Mouse (Mus musculus) macrophage (primary cell): ENCODE data around the gene Atf6b. TPM values are rescaled to one million over a fixed set of nuclear protein-coding genes. Genes with fewer than 3 reads are reported as not detected.

Experiments used
- H3K27ac ChIP-seq: fragments of 350-480 bp; formaldehyde crosslinking; 2 replicates; pipeline ENCODE4 v1.9.0; 2021
- H3K36me3 ChIP-seq: fragments of 350-480 bp; formaldehyde crosslinking; 2 replicates; pipeline ENCODE4 v1.9.0; 2021; ENCODE audit errors: inconsistent target
- H3K4me3 ChIP-seq: fragments of 350-480 bp; formaldehyde crosslinking; 2 replicates; pipeline ENCODE4 v1.9.0; 2021; ENCODE audit errors: inconsistent target
- H3K79me2 ChIP-seq: fragments of 350-480 bp; formaldehyde crosslinking; 2 replicates; pipeline ENCODE4 v1.9.0; 2021; ENCODE audit errors: inconsistent target
- WGBS: methylation state at CpG from one replicate; pipeline ENCODE4 v1.1.7; 2026; ENCODE audit warnings: inconsistent platforms; ENCODE audit not compliant: missing documents; 5-methylcytosine and 5-hydroxymethylcytosine counted together
- polyA plus RNA-seq: library from polyadenylated mRNA; stranded (reverse); fragments of 250-400 nt; gene quantifications from 3 replicates; pipeline ENCODE4 v1.2.4, GENCODE M21; 2018; ENCODE audit warnings: inconsistent platforms

Atf6b gene
- polyA plus RNA-seq, 1 experiment from 2014 or later: 31.4 TPM

- Histone ChIP-seq H3K4me3 (no peak overlapping the region), H3K36me3 (no peaks in the 10 kb centered on the region), H3K27ac (no peak overlapping the region), H3K79me2 (peaks cover 9% of the 10 kb centered on the region; the same call in 1 of the 2 replicates)
- WGBS: 23% methylated on average over 28 of the region's 48 CpGs
These were observed 16.1 kb upstream of the Atf6b start for GRCm38 (mm10) chr17:34630761-34631301.

DNA sequence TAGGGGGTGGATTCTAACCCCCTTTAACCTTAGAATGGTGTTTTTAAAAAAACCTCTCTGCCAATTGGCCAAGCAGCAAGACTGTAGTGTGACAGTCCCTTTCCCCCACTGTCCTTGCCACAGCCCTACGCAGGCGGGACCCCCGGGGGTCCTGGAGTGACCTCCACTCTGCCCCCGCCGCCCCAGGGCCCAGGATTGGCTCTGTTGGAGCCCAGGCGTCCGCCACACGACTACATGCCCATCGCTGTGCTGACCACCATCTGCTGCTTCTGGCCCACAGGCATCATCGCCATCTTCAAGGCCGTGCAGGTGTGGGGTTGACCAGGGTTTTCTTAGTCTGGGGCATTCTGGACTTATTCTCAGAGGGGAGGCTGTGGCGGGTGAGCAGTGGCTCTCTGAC, 15.3 kb upstream of the Atf6b start:
- WGBS: 26% methylated on average over 12 of the region's 12 CpGs
- peak overlapping the region; percentile 20; the same call in 1 of the 2 replicates for H3K4me3 ChIP-seq
- peaks cover 1% of the 10 kb centered on the region; the same call in 1 of the 2 replicates for H3K79me2 ChIP-seq
- peak overlapping the region; percentile 89 for H3K27ac ChIP-seq
- no peaks in the 10 kb centered on the region for H3K36me3 ChIP-seq

DNA sequence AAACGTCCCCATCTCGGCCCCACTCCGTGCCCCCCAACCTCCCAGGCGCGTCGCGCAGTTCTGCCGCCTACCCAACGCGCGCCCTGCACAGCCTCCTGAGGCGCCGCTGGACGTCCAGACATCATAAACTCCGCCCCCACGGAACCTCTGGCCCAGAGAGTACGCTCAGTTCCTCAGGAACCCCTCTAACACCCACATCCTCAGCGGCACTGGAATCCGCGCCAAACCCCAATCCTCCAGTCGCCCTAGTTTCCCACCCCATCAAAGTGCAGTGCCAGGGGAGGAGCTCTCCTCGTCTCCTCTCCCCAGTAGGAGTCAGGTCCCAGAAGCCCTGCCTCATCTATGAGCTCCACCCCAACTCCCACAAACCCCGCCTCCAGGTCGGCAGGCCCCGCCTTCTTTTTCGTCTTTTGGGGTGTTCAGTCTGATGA, 14.7 kb upstream of the Atf6b start:
- Histone ChIP-seq H3K79me2 (no peaks in the 10 kb centered on the region; the same call in 1 of the 2 replicates), H3K27ac (peak overlapping the region; percentile 89), H3K36me3 (no peaks in the 10 kb centered on the region), H3K4me3 (peak overlapping the region; percentile 20; the same call in 1 of the 2 replicates)
- WGBS: 1% methylated on average over 15 of the region's 26 CpGs

GRCm38 (mm10) chr17:34635671-34636070, 11.3 kb upstream of the Atf6b start:
- Histone ChIP-seq H3K36me3 (no peaks in the 10 kb centered on the region), H3K4me3 (no peak overlapping the region), H3K27ac (no peak overlapping the region), H3K79me2 (no peaks in the 10 kb centered on the region; the same call in 1 of the 2 replicates)
- WGBS: 28% methylated on average over 2 of the region's 2 CpGs

DNA sequence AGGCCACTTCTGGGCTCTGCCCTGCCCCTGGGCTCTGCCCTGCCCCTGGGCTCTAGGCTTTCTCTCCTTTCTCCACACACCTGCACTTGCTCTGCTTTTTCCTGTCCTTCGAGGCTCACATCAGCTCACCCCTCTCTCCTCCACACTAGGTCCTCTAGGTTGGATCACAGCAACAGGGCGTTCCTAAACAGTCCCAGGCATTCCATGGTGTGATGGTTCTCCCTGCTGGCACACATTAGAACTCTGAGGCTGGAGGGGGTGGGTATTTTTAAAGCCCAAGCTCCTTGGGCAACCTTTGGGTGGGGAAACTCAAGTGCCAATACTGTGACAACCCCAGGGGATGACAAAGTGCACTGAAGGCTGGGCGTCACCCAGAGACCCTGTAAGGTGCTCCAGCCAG, 9.5 kb upstream of the Atf6b start:
- no peaks in the 10 kb centered on the region; the same call in 1 of the 2 replicates for H3K79me2 ChIP-seq
- 89% methylated on average over 2 of the region's 3 CpGs for WGBS
- H3K27ac ChIP-seq: peak overlapping the region; percentile 90
- H3K36me3 ChIP-seq: no peaks in the 10 kb centered on the region
- H3K4me3 ChIP-seq: no peak overlapping the region

GRCm38 (mm10) chr17:34639461-34640255, 7.3 kb upstream of the Atf6b start:
- H3K79me2 ChIP-seq: no peaks in the 10 kb centered on the region; the same call in 1 of the 2 replicates
- H3K36me3 ChIP-seq: no peaks in the 10 kb centered on the region
- no peak overlapping the region for H3K4me3 ChIP-seq
- 50% methylated on average over 7 of the region's 7 CpGs for WGBS
- H3K27ac ChIP-seq: peak overlapping the region; percentile 90

GRCm38 (mm10) chr17:34640778-34641601, 6.0 kb upstream of the Atf6b start:
- peaks cover 13% of the 10 kb centered on the region; the same call in 1 of the 2 replicates for H3K79me2 ChIP-seq
- peak overlapping the region; percentile 90 for H3K27ac ChIP-seq
- H3K4me3 ChIP-seq: no peak overlapping the region
- H3K36me3 ChIP-seq: no peaks in the 10 kb centered on the region
- WGBS: 53% methylated on average over 11 of the region's 11 CpGs

GRCm38 (mm10) chr17:34641945-34642344, 5.0 kb upstream of the Atf6b start:
- H3K36me3 ChIP-seq: no peaks in the 10 kb centered on the region
- H3K4me3 ChIP-seq: no peak overlapping the region
- WGBS: 73% methylated on average over 3 of the region's 3 CpGs
- peak overlapping the region; percentile 90 for H3K27ac ChIP-seq
- H3K79me2 ChIP-seq: peaks cover 18% of the 10 kb centered on the region; the same call in 1 of the 2 replicates

DNA sequence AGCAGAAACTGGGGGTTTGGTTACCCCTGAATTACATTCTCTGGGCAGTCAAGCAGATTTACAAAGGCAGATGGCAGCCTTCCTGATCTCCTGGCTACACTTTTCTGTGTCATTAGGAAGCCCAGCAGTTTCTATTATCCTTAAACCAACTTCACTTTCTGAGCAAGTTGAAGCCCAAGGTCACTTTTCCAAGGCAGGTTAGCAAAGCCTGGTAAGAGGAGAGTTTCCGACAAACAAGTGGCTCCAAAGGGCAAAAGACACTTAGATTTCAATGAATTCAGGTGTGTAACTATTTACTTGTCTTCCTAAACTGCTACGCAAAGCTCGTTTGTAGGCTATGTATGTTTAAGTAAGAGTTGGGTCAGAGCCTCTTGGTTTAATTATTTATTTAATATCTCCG, 3.6 kb upstream of the Atf6b start:
- peak overlapping the region; percentile 90 for H3K27ac ChIP-seq
- no peak overlapping the region for H3K4me3 ChIP-seq
- WGBS: 95% methylated on average over 4 of the region's 4 CpGs
- H3K36me3 ChIP-seq: no peaks in the 10 kb centered on the region
- H3K79me2 ChIP-seq: peaks cover 29% of the 10 kb centered on the region

DNA sequence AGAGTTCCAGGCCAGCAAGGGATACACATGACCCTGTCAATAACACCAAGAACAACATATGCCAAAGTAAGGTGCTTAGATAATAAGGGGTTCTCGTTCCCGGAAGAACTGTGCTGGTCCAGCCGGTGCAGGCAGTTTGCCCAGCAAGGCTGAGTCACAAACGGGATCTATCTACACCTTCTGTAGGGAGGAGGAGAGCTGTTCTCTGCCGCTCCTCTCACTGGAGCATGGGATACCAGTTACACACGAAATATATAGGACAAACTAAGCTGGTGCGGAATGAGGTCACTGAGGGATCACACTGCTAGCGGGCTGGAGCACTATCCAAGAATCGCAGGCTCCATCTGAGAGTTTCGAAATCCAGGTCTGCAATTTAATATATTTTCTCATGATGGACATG, 3.0 kb upstream of the Atf6b start:
- H3K27ac ChIP-seq: no peak overlapping the region
- no peak overlapping the region for H3K4me3 ChIP-seq
- H3K79me2 ChIP-seq: peaks cover 34% of the 10 kb centered on the region
- WGBS: 85% methylated on average over 10 of the region's 10 CpGs
- H3K36me3 ChIP-seq: no peaks in the 10 kb centered on the region

DNA sequence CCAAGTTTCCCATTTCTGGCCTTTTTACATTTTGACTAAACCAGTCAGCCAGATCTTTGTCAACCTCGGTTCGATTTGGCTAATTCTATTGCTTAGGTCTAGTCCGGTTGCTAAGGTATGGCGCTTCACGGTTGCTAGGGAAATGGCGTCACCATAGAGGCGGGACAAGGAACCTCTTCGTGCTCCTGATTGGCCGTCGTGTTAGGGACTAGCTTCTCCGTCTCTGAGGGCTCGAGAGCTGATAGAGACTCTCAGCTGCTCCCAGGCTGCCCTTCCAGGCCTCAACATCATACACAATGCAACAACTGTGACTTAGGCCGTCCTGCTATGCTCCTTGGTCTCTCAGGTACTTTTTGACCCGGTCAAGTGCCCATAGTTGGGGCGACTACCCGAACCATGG, 2.3 kb upstream of the Atf6b start, which contains the start of gene Fkbpl:
Fkbpl (plus strand) TSS at position 157 of the 400 bp plus-strand sequence.
- H3K36me3 ChIP-seq: no peaks in the 10 kb centered on the region; the same call in 1 of the 2 replicates
- H3K79me2 ChIP-seq: peaks cover 35% of the 10 kb centered on the region
- peak within 1 kb of the TSS; percentile 71 for H3K4me3 ChIP-seq
- peak within 1 kb of the TSS; percentile 63 for H3K27ac ChIP-seq
- whole genome bisulfite sequencing: 1% methylated on average over 16 of the region's 16 CpGs

DNA sequence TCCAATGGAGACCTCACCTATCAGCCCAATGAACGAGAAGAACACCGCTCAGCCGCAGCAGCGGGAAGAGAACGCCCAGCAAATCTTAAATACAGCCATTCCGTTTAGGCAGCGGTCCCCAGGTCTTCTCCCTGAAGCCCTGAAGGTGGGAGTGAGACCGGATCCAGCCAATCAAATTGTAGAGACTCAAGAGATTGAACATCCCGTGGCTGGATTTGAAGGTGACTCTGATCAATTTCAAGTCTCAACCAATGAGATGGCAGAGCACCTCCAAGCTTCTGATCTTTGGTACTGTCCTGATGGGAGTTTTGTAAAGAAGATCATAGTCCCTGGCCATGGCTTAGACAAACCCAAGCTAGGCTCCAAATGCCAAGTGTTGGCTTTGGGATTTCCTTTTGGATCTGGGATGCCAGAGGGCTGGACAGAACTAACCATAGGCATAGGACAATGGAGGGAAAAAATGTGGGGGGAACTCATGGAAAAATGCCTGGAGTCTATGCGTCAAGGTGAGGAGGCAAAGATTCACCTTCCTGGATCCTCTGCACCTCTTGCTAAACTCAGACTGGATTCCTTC, 1.6 kb upstream of the Atf6b start:
- Histone ChIP-seq H3K36me3 (peaks cover 5% of the 10 kb centered on the region; the same call in 1 of the 2 replicates), H3K27ac (peak overlapping the region; percentile 63), H3K79me2 (peaks cover 35% of the 10 kb centered on the region), H3K4me3 (peak overlapping the region; percentile 71)
- 65% methylated on average over 10 of the region's 10 CpGs for WGBS

GRCm38 (mm10) chr17:34645831-34646511, 975 bp upstream of the Atf6b start:
- Histone ChIP-seq H3K79me2 (peaks cover 35% of the 10 kb centered on the region), H3K4me3 (no peak overlapping the region), H3K36me3 (peaks cover 12% of the 10 kb centered on the region; the same call in 1 of the 2 replicates), H3K27ac (no peak overlapping the region)
- 39% methylated on average over 27 of the region's 30 CpGs for WGBS
